Mouse (Mus musculus): ENCODE measurements around the gene Cldn2.

- peak; percentile 62; the same call in 1 of the 2 replicates for TF ChIP-seq CTCF (IDR thresholded peaks at IDR 0.05; ENCODE audit: borderline replicate concordance, insufficient read depth, low read depth, low read length)
- no peak for TF ChIP-seq POLR2A (IDR thresholded peaks at IDR 0.05; ENCODE audit: borderline replicate concordance, insufficient read depth, low read length)
These were observed 26.1 kb upstream of the Cldn2 start for GRCm38 (mm10) chrX:139774309-139775083.
